Mouse (Mus musculus) retina, embryonic 14.5 days (tissue): ENCODE measurements around the gene Esrrg.

Experiments used
- DNase-seq: peaks from one replicate; pipeline ENCODE4 v3.0.0-alpha.2; 2015; ENCODE audit warnings: low spot score

The Esrrg gene

GRCm38 (mm10) chr1:187830937-187831336 lies 222.3 kb downstream of the Esrrg start:
- DNase-seq, result peak; percentile 57

- no peak for DNase-seq
These were observed 224.3 kb downstream of the Esrrg start for GRCm38 (mm10) chr1:187832851-187833250.

GRCm38 (mm10) chr1:187834576-187834975 lies 226.0 kb downstream of the Esrrg start:
- DNase-seq, result no peak

- no peak for DNase-seq
These were observed 227.8 kb downstream of the Esrrg start for GRCm38 (mm10) chr1:187836384-187836783.

GRCm38 (mm10) chr1:187836876-187837275 lies 228.3 kb downstream of the Esrrg start:
- peak; percentile 25 for DNase-seq

GRCm38 (mm10) chr1:187841629-187842028 lies 233.0 kb downstream of the Esrrg start:
- no peak for DNase-seq

- DNase-seq, result no peak
These were observed 234.1 kb downstream of the Esrrg start for GRCm38 (mm10) chr1:187842702-187843101.

- DNase-seq, result no peak
These were observed 245.6 kb downstream of the Esrrg start for GRCm38 (mm10) chr1:187854148-187854547.

GRCm38 (mm10) chr1:187862339-187862738 lies 253.7 kb downstream of the Esrrg start:
- peak; percentile 71 for DNase-seq

- no peak for DNase-seq
These were observed 259.8 kb downstream of the Esrrg start for GRCm38 (mm10) chr1:187868427-187868826.

GRCm38 (mm10) chr1:187872208-187872607 lies 263.6 kb downstream of the Esrrg start:
- DNase-seq, result no peak

GRCm38 (mm10) chr1:187872744-187873143 lies 264.2 kb downstream of the Esrrg start:
- no peak for DNase-seq

GRCm38 (mm10) chr1:187873770-187874169 lies 265.2 kb downstream of the Esrrg start:
- no peak for DNase-seq

- no peak for DNase-seq
These were observed 278.7 kb downstream of the Esrrg start for GRCm38 (mm10) chr1:187887270-187887669.

GRCm38 (mm10) chr1:187888142-187888541 lies 279.6 kb downstream of the Esrrg start:
- DNase-seq, result no peak

GRCm38 (mm10) chr1:187889096-187889495 lies 280.5 kb downstream of the Esrrg start:
- DNase-seq, result no peak

GRCm38 (mm10) chr1:187891262-187891661 lies 282.7 kb downstream of the Esrrg start:
- DNase-seq, result no peak

- no peak for DNase-seq
These were observed 286.9 kb downstream of the Esrrg start for GRCm38 (mm10) chr1:187895459-187895858.

GRCm38 (mm10) chr1:187896291-187896690 lies 287.7 kb downstream of the Esrrg start:
- DNase-seq, result no peak

- no peak for DNase-seq
These were observed 288.3 kb downstream of the Esrrg start for GRCm38 (mm10) chr1:187896910-187897309.

GRCm38 (mm10) chr1:187899541-187899940 lies 290.9 kb downstream of the Esrrg start:
- DNase-seq, result no peak

- DNase-seq, result no peak
These were observed 292.2 kb downstream of the Esrrg start for GRCm38 (mm10) chr1:187900756-187901155.

- no peak for DNase-seq
These were observed 293.6 kb downstream of the Esrrg start for GRCm38 (mm10) chr1:187902176-187902575.

- DNase-seq, result no peak
These were observed 296.1 kb downstream of the Esrrg start for GRCm38 (mm10) chr1:187904731-187905130.

GRCm38 (mm10) chr1:187907407-187907806 lies 298.8 kb downstream of the Esrrg start:
- DNase-seq, result no peak
